Comparison of ENCODE assay signal across 14 mouse cellular contexts in genomic region chr7:16441241-16441640, GRCm38 (mm10). TPM values are rescaled to one million over a fixed set of nuclear protein-coding genes. Genes with fewer than 3 reads are reported as not detected.
DNase-seq lines count a peak whose midpoint lies in the region; ATAC-seq and TF ChIP-seq lines count a peak whose summit lies in the region.
"Had no signal": no experiment of that assay in that cellular context is flagged by ENCODE, and none has a peak within 500 bp of the region (broad histone marks: within the 10 kb centered on the region; RNA-seq: fewer than 3 reads in every experiment).

No protein-coding gene starts in this region.

- no peak for DNase-seq in spleen, adult 2 months (ENCODE audit: low read depth in 1 of 2, low spot score in 2 of 2)
- no peak for DNase-seq in spleen, adult 12 weeks (ENCODE audit: low spot score)
- DNase-seq in NIH3T3 (ENCODE audit: low read depth), result peak; percentile 57
- peak; percentile 67 for DNase-seq in thymus, postnatal 4 days
- no peak for DNase-seq in cerebellum, adult 9-11 months
- DNase-seq in cerebellum, adult 2 months, result no peak
- DNase-seq: cerebellum, adult 9-10 months; gastrocnemius, postnatal 25 days; heart, postnatal 4 days; kidney, postnatal 10 days; right cerebral cortex, postnatal 14 days had no signal

- peak; percentile 90 for ATAC-seq in granulocyte monocyte progenitor cell, adult 5-6 weeks (replicated peaks; ENCODE audit: poor library complexity, severe bottlenecking)
- ATAC-seq: activated CD4-positive, CD25-positive, alpha-beta regulatory T cell, adult 4 months had no signal

- no peaks in the 10 kb centered on the region for H3K4me1 ChIP-seq in spleen, adult 2 months (ENCODE audit: control insufficient read depth, insufficient read depth, insufficient read length)
- no peaks in the 10 kb centered on the region for H3K4me1 ChIP-seq in cerebellum, adult 2 months (ENCODE audit: control insufficient read depth, insufficient read depth, low read length)

- peak; percentile 7; the same call in 1 of the 2 replicates for TF ChIP-seq CTCF in spleen, adult 2 months (IDR thresholded peaks at IDR 0.05; ENCODE audit: extremely low read depth, insufficient read depth, insufficient read length, insufficient replicate concordance)
- TF ChIP-seq CTCF in cerebellum, adult 2 months (IDR thresholded peaks at IDR 0.05; ENCODE audit: borderline replicate concordance, insufficient read depth, low read depth, low read length), result no peak

- no peaks in the 10 kb centered on the region for H3K27me3 ChIP-seq in spleen, adult 2 months (ENCODE audit: control insufficient read depth, insufficient read depth, low read length)
- H3K27me3 ChIP-seq in cerebellum, adult 2 months (ENCODE audit: control insufficient read depth, insufficient read depth, low read length), result no peaks in the 10 kb centered on the region

- H3K36me3 ChIP-seq in spleen, adult 2 months (ENCODE audit: control insufficient read depth, insufficient read depth, low read length), result peaks cover under 1% of the 10 kb centered on the region; the same call in 1 of the 2 replicates

- H3K4me3 ChIP-seq in spleen, adult 2 months (ENCODE audit: extremely low read depth, insufficient read depth, insufficient read length), result no peak overlapping the region
- H3K4me3 ChIP-seq in cerebellum, adult 2 months (replicated peaks; ENCODE audit: insufficient read depth, low read depth, low read length), result no peak overlapping the region
- H3K4me3 ChIP-seq: erythroblast, embryonic 14.5 days had no signal

- H3K27ac ChIP-seq in spleen, adult 2 months (ENCODE audit: insufficient read depth, low read length), result no peak overlapping the region
- no peak overlapping the region for H3K27ac ChIP-seq in cerebellum, adult 2 months (ENCODE audit: insufficient read depth, low read length)

- TF ChIP-seq POLR2A in spleen, adult 2 months (IDR thresholded peaks at IDR 0.05; ENCODE audit: low read depth, low read length), result no peak
- TF ChIP-seq POLR2A in cerebellum, adult 2 months (IDR thresholded peaks at IDR 0.05; ENCODE audit: borderline replicate concordance, insufficient read depth, low read length), result no peak

RNA-seq across cellular contexts. Expression of gene Tmem160, which starts 11.3 kb away (rescaled TPM):
- polyA plus RNA-seq in spleen, adult 2 months (2012; rRNA removed), result 118 and 170 TPM in 2 replicates
- 27.5 and 71.6 TPM in 2 replicates for total RNA-seq in granulocyte monocyte progenitor cell, adult 5-6 weeks (2014; fragmentation: Nextera tagmentation)
- total RNA-seq in granulocyte monocyte progenitor cell, adult 5-6 weeks (2017), result 17.2 and 26.2 TPM in 2 replicates
- 89.6 and 98.6 TPM in 2 replicates for polyA plus RNA-seq in cerebellum, adult 2 months (2012; rRNA removed)

RNA-seq across cellular contexts. Expression of gene Npas1, which starts 36.3 kb away (rescaled TPM):
- not detected in 2 replicates for polyA plus RNA-seq in spleen, adult 2 months (2012; rRNA removed)
- total RNA-seq in granulocyte monocyte progenitor cell, adult 5-6 weeks (2014; fragmentation: Nextera tagmentation), result not detected in 2 replicates
- total RNA-seq in granulocyte monocyte progenitor cell, adult 5-6 weeks (2017), result not detected in 2 replicates
- 3.7 and 6.0 TPM in 2 replicates for polyA plus RNA-seq in cerebellum, adult 2 months (2012; rRNA removed)
- total RNA-seq: gastrocnemius, postnatal 25 days; heart, postnatal 4 days had no signal
- polyA plus RNA-seq: erythroblast, embryonic 14.5 days had no signal

RNA-seq across cellular contexts. Expression of gene Zc3h4, which starts 40.5 kb away (rescaled TPM):
- 47.2 and 57.2 TPM in 2 replicates for polyA plus RNA-seq in spleen, adult 2 months (2012; rRNA removed)
- 42.3 and 57.9 TPM in 2 replicates for total RNA-seq in granulocyte monocyte progenitor cell, adult 5-6 weeks (2014; fragmentation: Nextera tagmentation)
- 20.9 and 40.7 TPM in 2 replicates for total RNA-seq in granulocyte monocyte progenitor cell, adult 5-6 weeks (2017)
- polyA plus RNA-seq in cerebellum, adult 2 months (2012; rRNA removed), result 42.0 and 50.2 TPM in 2 replicates

RNA-seq across cellular contexts. Expression of gene Sae1, which starts 53.6 kb away (rescaled TPM):
- 16.7 and 20.7 TPM in 2 replicates for polyA plus RNA-seq in spleen, adult 2 months (2012; rRNA removed)
- total RNA-seq in granulocyte monocyte progenitor cell, adult 5-6 weeks (2014; fragmentation: Nextera tagmentation), result 131 and 137 TPM in 2 replicates
- total RNA-seq in granulocyte monocyte progenitor cell, adult 5-6 weeks (2017), result 409 and 421 TPM in 2 replicates
- polyA plus RNA-seq in cerebellum, adult 2 months (2012; rRNA removed), result 78.2 and 84.0 TPM in 2 replicates

Comparison
In these comparisons a context has a peak if more than half of its experiments do, and no peak if none do; other contexts are left out.
1. DNase-seq: peak in NIH3T3 (single experiment) and thymus, postnatal 4 days (single experiment); none in spleen, adult 2 months (0 of 2), spleen, adult 12 weeks (single experiment), cerebellum, adult 9-11 months (single experiment) and cerebellum, adult 2 months (0 of 2).